Mouse (Mus musculus) layer of hippocampus, adult 2 months (tissue): ENCODE data around the gene Fam131b. TPM values are rescaled to one million over a fixed set of nuclear protein-coding genes. Genes with fewer than 3 reads are reported as not detected.

Experiments used
- DNase-seq, 2 experiments: peaks; one replicate each; pipeline ENCODE4 v3.0.0; 2022; ENCODE audit warnings: low spot score in 2 of 2
- H3K27ac ChIP-seq: fragments of 200-600 bp; 2 replicates; pipeline ENCODE4 v1.8.1; 2022
- H3K4me3 ChIP-seq: fragments of 200-600 bp; 2 replicates; pipeline ENCODE4 v1.8.1; 2022; ENCODE audit warnings: mild to moderate bottlenecking
- CTCF ChIP-seq: fragments of 200-600 bp; conservative IDR thresholded peaks from 2 replicates; pipeline ENCODE4 v1.8.1; 2022; ENCODE audit warnings: antibody characterized with exemption, mild to moderate bottlenecking, moderate library complexity
- total RNA-seq, 2 experiments: library from RNA; stranded (reverse); gene quantifications; 2 replicates each; pipeline ENCODE4 v1.2.3; 2021

The Fam131b gene
- total RNA-seq, 2 experiments from 2014 or later, result 76.1 to 76.4 TPM

- no peak overlapping the region for H3K4me3 ChIP-seq
- no peak overlapping the region for H3K27ac ChIP-seq
- DNase-seq, result no peak
- TF ChIP-seq CTCF, result no peak
These were observed 28.0 kb upstream of the Fam131b start for GRCm38 (mm10) chr6:42352486-42352846.

- Histone ChIP-seq H3K27ac (no peak overlapping the region), H3K4me3 (no peak overlapping the region)
- no peak for DNase-seq
- no peak for TF ChIP-seq CTCF
These were observed 27.5 kb upstream of the Fam131b start for GRCm38 (mm10) chr6:42351776-42352485.

GRCm38 (mm10) chr6:42350968-42351775, 26.7 kb upstream of the Fam131b start:
- DNase-seq, result no peak
- H3K27ac ChIP-seq, result peak overlapping the region; percentile 98
- peak overlapping the region; percentile 95 for H3K4me3 ChIP-seq
- TF ChIP-seq CTCF, result no peak

GRCm38 (mm10) chr6:42350021-42350967, 25.9 kb upstream of the Fam131b start:
- H3K4me3 ChIP-seq, result peak overlapping the region; percentile 95
- TF ChIP-seq CTCF, result no peak
- H3K27ac ChIP-seq, result peak overlapping the region; percentile 98
- DNase-seq, result peak; percentile 38 to 70

- Histone ChIP-seq H3K27ac (peak within 1 kb of the TSS; percentile 98), H3K4me3 (peak within 1 kb of the TSS; percentile 95)
- DNase-seq, result peak; percentile 73 to 82
- TF ChIP-seq CTCF, result peak; percentile 58
These were observed 25.1 kb upstream of the Fam131b start, which contains the start of gene Zyx for GRCm38 (mm10) chr6:42349426-42350020. Zyx (plus strand) TSS chr6:42349630.

DNA sequence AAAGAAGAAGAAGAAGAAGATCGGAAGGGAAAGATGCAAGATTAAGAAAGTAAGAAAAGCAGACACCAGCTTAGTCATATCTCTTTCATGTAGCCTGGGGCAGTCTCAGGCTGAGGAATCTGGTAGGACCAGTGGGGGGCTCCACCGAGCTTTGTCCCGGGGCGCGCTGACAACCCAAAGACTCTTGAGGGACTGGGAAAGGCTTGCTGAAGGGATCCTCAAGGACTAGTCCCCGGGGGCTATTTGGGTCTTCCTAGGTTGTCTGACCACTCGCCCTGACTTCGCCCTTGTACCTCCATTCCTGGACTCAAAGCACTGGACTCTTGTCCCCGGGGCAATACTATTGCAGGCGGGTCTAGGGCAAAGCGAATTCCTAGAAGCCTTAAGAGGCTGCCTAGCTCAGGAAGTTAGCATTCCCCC, 24.6 kb upstream of the Fam131b start:
- peak; percentile 61 for DNase-seq
- Histone ChIP-seq H3K4me3 (peak overlapping the region; percentile 95), H3K27ac (peak overlapping the region; percentile 98)
- TF ChIP-seq CTCF, result peak; percentile 82

DNA sequence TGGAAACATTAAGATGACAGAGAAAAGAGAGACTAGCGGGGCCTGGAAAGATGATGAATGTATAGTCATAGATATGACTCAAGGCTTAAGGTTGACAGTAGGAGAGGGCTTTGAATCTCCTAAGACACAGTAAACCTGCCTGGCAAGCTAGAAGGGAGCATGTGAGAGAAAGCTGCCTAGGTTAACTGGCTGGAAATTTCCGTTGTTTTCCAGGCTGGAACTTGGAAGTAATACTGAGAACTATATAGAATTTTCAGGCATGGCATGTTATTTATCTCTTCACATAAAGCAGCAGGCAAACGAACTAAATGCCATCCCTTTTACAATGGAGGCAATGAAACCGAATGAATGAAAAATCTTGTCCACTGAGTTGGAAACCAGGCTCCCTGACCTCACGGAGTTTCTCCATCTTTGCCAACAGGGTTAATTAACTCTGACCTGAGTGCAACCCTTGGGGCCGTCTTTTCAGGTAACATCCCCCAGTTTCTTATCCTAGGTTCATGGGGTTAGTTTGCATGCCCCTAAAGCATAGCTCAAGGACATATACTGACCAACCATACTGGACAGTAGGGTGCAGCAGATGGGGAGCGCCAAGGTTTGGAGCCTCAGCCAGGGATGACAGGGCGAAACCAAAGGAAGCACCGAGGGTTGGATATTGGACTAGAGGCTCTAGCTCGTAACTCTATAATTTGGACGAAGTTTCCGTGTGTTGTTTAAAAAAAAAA, 24.0 kb upstream of the Fam131b start:
- Histone ChIP-seq H3K4me3 (peak overlapping the region; percentile 95; the same call in 1 of the 2 replicates), H3K27ac (peak overlapping the region; percentile 98; the same call in 1 of the 2 replicates)
- no peak for DNase-seq
- no peak for TF ChIP-seq CTCF

DNA sequence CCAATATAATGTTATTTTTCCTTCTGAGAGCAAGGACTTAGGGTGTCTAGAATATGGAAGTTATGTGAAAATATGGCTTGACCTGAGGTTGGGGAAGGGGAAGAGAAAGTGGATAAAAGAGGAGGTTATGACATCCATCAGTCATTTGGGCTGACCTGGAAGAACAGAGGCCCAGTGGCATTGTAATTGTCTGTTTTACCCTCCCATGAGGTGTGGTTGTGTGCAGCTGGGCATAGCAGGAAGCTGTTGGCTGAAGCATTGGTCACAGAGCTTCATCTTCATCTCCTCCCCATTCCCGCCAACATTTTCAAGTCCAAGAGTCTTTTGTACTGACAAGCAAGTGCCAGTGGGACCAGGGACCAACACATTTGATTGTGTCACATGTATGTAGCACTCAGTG, 19.8 kb upstream of the Fam131b start:
- no peak for DNase-seq
- H3K4me3 ChIP-seq, result no peak overlapping the region
- peak overlapping the region; percentile 84; the same call in 1 of the 2 replicates for H3K27ac ChIP-seq
- TF ChIP-seq CTCF, result no peak

GRCm38 (mm10) chr6:42343361-42344120, 19.1 kb upstream of the Fam131b start:
- H3K27ac ChIP-seq, result peak overlapping the region; percentile 84
- DNase-seq, result peak in 1 of 2 experiments; percentile 44
- H3K4me3 ChIP-seq, result no peak overlapping the region
- no peak for TF ChIP-seq CTCF

GRCm38 (mm10) chr6:42342171-42342570, 17.7 kb upstream of the Fam131b start:
- DNase-seq, result no peak
- Histone ChIP-seq H3K27ac (peak overlapping the region; percentile 84), H3K4me3 (no peak overlapping the region)
- no peak for TF ChIP-seq CTCF

- DNase-seq, result no peak
- Histone ChIP-seq H3K4me3 (no peak overlapping the region), H3K27ac (no peak overlapping the region)
- no peak for TF ChIP-seq CTCF
These were observed 15.5 kb upstream of the Fam131b start for GRCm38 (mm10) chr6:42339981-42340380.
